Mouse (Mus musculus) CD4-positive, CD25-positive, alpha-beta regulatory T cell, adult 2 months (primary cell): Measurements from ENCODE around the gene Zbtb9.

Experiments used
- DNase-seq: peaks from one replicate; pipeline ENCODE4 v3.0.0-alpha.2; 2012; ENCODE audit warnings: low read depth, low spot score

Gene Zbtb9

GRCm38 (mm10) chr17:26947231-26948100 lies 25.5 kb upstream of the Zbtb9 start:
- DNase-seq = no peak

- peak; percentile 55 for DNase-seq
Observed at GRCm38 (mm10) chr17:26948316-26949050, 24.5 kb upstream of the Zbtb9 start.

GRCm38 (mm10) chr17:26949051-26949577 lies 23.9 kb upstream of the Zbtb9 start:
- peak; percentile 46 for DNase-seq

GRCm38 (mm10) chr17:26949866-26950265 lies 23.1 kb upstream of the Zbtb9 start:
- DNase-seq = no peak

GRCm38 (mm10) chr17:26950560-26951288 lies 22.2 kb upstream of the Zbtb9 start:
- DNase-seq = no peak

GRCm38 (mm10) chr17:26951406-26951805 lies 21.6 kb upstream of the Zbtb9 start:
- DNase-seq = peak; percentile 84

GRCm38 (mm10) chr17:26951952-26952877 lies 20.8 kb upstream of the Zbtb9 start:
- DNase-seq = no peak

- DNase-seq = no peak
Observed at GRCm38 (mm10) chr17:26953201-26953600, 19.8 kb upstream of the Zbtb9 start.

GRCm38 (mm10) chr17:26953726-26954125 lies 19.2 kb upstream of the Zbtb9 start:
- DNase-seq = no peak

- DNase-seq = no peak
Observed at GRCm38 (mm10) chr17:26956309-26956708, 16.7 kb upstream of the Zbtb9 start.

GRCm38 (mm10) chr17:26956895-26957294 lies 16.1 kb upstream of the Zbtb9 start:
- no peak for DNase-seq

GRCm38 (mm10) chr17:26957872-26958271 lies 15.1 kb upstream of the Zbtb9 start:
- no peak for DNase-seq

GRCm38 (mm10) chr17:26958880-26959279 lies 14.1 kb upstream of the Zbtb9 start:
- no peak for DNase-seq

- DNase-seq = no peak
Observed at GRCm38 (mm10) chr17:26959815-26960214, 13.2 kb upstream of the Zbtb9 start.

- DNase-seq = no peak
Observed at GRCm38 (mm10) chr17:26961572-26962240, 11.3 kb upstream of the Zbtb9 start.

- DNase-seq = no peak
Observed at GRCm38 (mm10) chr17:26966993-26967392, 6.0 kb upstream of the Zbtb9 start.

GRCm38 (mm10) chr17:26967477-26967876 lies 5.5 kb upstream of the Zbtb9 start:
- no peak for DNase-seq

- no peak for DNase-seq
Observed at GRCm38 (mm10) chr17:26968200-26968611, 4.8 kb upstream of the Zbtb9 start.

GRCm38 (mm10) chr17:26969257-26969656 lies 3.7 kb upstream of the Zbtb9 start:
- no peak for DNase-seq

- no peak for DNase-seq
Observed at GRCm38 (mm10) chr17:26970221-26970620, 2.7 kb upstream of the Zbtb9 start.
